Mouse (Mus musculus): ENCODE data around the gene Naa80. TPM values are rescaled to one million over a fixed set of nuclear protein-coding genes. Genes with fewer than 3 reads are reported as not detected.

Gene Naa80
- polyA plus RNA-seq, 1 experiment from 2014 or later, result 22.5 TPM

DNA sequence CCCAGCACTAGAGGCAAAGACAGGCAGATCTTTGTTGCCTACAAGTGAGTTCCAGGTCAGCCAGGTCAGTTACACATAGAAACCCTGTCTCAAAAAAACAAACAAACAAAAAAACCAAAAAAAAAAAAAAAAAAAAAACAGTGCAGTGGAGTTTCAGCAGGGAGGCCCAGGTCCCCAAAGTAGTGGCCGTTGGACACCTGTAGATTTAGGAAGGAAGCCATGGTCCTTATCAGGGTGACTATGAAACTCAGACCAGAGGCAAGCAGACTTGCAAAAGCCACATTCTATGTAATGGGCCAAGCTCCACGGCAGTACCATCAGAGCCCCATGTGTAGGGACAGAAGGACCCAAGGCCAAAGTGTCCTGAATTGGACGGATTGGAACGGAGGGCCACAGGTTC is 2.9 kb downstream of the Naa80 start:
- Histone ChIP-seq H3K27ac (peak overlapping the region; percentile 89), H3K27me3 (ENCODE audit: low read depth, poor library complexity, severe bottlenecking) (no peaks in the 10 kb centered on the region), H3K4me3 (peak overlapping the region; percentile 61), H3K36me3 (peaks cover 35% of the 10 kb centered on the region), H3K4me1 (peaks cover 57% of the 10 kb centered on the region), H3K9me3 (replicated peaks) (no peaks in the 10 kb centered on the region)
- WGBS, result 80% methylated on average over 4 of the region's 4 CpGs
- DNase-seq (ENCODE audit: low spot score), result no peak

DNA sequence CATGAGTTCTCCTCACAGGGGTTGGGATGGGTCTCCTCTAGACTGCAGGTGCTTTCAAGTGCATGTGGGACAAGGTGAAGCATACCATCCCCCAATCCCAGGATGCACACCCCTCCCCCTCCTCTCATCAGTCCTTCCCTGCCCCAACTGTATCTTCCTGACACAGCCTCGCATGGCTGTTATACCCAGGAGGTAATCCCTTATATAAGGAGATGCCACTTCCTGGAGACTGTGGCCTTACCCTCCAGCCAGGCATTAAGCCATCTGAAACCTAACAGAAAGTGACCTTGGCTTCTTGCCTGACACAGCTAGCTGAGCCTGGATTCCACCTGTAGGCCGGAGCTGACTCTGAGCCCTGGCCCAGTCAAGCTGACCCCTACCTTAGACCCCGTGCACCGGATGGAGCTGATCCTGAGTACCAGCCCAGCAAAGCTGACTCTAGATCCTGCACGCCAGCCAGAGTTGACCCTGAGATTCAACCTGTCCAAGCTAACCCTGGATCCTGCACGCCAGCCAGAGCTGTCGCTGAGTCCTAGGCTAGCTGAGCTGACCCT is 3.9 kb downstream of the Naa80 start:
- H3K27ac ChIP-seq, result no peak overlapping the region
- WGBS, result 91% methylated on average over 7 of the region's 7 CpGs
- DNase-seq (ENCODE audit: low spot score), result no peak
- H3K4me1 ChIP-seq, result peaks cover 48% of the 10 kb centered on the region
- H3K36me3 ChIP-seq, result peaks cover 35% of the 10 kb centered on the region
- no peaks in the 10 kb centered on the region for H3K9me3 ChIP-seq (replicated peaks)
- 0 out of 2 replicates have a peak overlapping the region, but pooled peaks have one; percentile 2 for H3K4me3 ChIP-seq
- no peaks in the 10 kb centered on the region for H3K27me3 ChIP-seq (ENCODE audit: low read depth, poor library complexity, severe bottlenecking)

DNA sequence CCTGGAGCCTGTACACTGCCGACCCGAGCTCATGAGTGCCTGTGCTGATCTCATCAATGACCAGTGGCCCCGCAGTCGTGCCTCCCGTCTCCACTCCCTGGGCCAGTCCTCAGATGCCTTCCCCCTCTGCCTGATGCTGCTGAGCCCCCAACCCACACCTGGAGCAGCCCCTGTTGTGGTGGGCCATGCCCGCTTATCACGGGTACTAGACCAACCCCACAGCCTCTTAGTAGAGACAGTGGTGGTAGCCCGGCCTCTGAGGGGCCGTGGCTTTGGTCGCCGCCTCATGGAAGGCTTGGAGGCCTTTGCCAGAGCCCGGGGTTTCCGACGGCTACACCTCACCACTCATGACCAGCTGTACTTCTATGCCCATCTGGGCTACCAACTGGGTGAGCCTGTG is 4.5 kb downstream of the Naa80 start:
- Histone ChIP-seq H3K27ac (no peak overlapping the region), H3K36me3 (peaks cover 33% of the 10 kb centered on the region), H3K4me3 (no peak overlapping the region), H3K27me3 (ENCODE audit: low read depth, poor library complexity, severe bottlenecking) (no peaks in the 10 kb centered on the region), H3K9me3 (replicated peaks) (no peaks in the 10 kb centered on the region), H3K4me1 (peaks cover 48% of the 10 kb centered on the region)
- no peak for DNase-seq (ENCODE audit: low spot score)
- 95% methylated on average over 14 of the region's 14 CpGs for WGBS

DNA sequence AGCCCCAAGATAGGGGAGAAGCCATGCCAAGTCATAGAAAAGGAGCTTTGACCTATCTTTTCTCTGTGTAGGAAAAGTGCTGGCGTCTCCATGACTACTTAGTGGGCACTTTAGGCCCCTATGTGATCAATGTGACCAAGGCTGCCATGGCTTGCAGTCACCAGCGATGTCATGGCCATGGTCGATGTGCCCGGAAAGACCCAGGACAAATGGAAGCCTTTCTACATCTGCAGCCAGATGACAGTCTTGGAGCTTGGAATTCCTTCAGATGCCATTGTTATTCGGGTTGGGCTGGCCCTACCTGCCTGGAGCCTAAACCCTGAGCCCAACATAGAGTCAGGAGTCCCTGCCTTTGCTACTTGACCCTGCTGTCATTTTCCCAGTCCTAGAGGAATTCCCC is 7.8 kb downstream of the Naa80 start:
- H3K27ac ChIP-seq, result peak overlapping the region; percentile 38; the same call in 1 of the 2 replicates
- DNase-seq (ENCODE audit: low spot score), result no peak
- H3K36me3 ChIP-seq, result peaks cover 49% of the 10 kb centered on the region
- H3K4me1 ChIP-seq, result peaks cover 30% of the 10 kb centered on the region
- no peaks in the 10 kb centered on the region for H3K27me3 ChIP-seq (ENCODE audit: low read depth, poor library complexity, severe bottlenecking)
- no peaks in the 10 kb centered on the region for H3K9me3 ChIP-seq (replicated peaks)
- WGBS, result 89% methylated on average over 5 of the region's 5 CpGs
- H3K4me3 ChIP-seq, result no peak overlapping the region

DNA sequence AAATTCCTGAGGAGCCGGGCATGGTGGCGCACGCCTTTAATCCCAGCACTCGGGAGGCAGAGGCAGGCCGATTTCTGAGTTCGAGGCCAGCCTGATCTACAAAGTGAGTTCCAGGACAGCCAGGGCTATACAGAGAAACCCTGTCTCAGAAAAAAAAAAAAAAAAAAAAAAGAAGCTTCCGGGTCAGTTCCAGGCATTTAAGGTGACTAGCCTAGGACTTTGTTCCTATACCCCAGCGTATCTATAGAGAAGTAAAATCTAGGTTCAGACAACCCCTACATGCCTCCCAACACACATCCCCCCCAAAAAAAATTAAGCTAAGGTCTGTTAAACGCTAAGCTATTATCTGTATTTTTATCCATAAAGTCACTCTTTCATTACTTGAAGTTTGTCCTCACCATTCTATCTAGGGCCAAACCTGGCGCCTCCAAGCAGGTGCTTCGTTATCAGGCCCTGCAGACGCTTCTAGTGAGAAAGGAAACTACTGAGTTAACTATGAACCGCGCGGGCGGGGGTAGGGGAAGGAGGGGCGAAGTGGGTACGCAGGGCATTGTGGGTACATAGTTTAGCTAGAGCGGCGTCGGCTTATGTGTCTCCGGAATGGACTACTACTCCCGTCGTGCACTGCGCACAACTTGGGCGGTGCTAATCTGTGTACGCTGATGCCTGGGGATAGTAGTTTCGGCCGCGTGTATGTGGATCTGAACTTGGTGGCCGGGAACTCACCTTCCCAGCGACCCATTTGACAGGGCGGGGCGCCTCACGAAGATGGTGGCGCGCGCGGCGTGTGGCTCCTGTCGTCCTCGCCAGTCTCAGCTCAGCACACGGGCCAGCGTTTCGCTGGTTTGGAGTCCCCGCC is 8.5 kb downstream of the Naa80 start, which contains the start of gene Ifrd2:
Gene Ifrd2 (plus strand): TSS at position 669 of the 859 bp plus-strand sequence.
- Histone ChIP-seq H3K27me3 (ENCODE audit: low read depth, poor library complexity, severe bottlenecking) (no peaks in the 10 kb centered on the region), H3K4me3 (peak within 1 kb of the TSS; percentile 70), H3K9me3 (replicated peaks) (no peaks in the 10 kb centered on the region), H3K36me3 (peaks cover 56% of the 10 kb centered on the region), H3K27ac (peak within 1 kb of the TSS; percentile 80), H3K4me1 (peaks cover 25% of the 10 kb centered on the region)
- WGBS, result 15% methylated on average over 46 of the region's 46 CpGs
- peak; percentile 91 for DNase-seq (ENCODE audit: low spot score)

DNA sequence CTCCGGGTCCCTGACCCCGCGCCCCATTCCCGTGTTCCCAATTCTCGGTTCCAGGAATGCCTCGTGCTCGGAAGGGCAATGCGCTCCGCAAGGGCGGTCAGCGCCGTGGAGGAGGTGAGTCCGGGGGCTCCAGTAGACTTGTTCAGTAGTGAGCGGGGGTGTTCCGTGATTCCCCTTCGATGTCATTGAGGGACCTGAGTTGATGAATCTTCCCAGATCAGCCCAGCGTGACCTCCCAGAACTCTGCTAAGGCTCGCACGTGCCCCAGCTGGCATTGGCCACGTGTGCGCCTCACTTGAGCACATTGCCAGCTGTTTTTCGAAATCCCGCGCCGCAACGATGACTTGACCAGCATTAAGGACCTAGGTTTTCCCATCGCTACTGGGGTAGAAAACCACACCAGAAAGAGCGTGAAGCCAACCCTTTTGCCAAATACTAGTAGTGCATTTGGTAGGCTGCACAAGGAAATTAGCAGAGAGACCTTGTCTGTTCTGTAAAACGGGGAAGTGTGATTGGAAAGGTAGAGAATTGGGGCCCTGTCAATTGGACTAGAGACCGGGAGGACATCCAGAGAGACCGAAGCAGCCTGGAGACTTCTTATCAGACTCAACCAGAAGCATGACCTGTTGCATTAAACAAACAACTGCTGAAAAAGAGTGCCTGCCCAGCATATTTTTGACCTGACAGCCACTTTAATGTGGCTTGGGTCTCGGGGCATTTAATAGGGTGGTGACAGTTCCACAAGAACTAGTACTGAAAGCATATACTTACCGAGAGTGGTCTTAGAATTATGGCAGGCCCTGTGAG is 9.3 kb downstream of the Naa80 start:
- Histone ChIP-seq H3K27me3 (ENCODE audit: low read depth, poor library complexity, severe bottlenecking) (no peaks in the 10 kb centered on the region), H3K9me3 (replicated peaks) (no peaks in the 10 kb centered on the region), H3K36me3 (peaks cover 59% of the 10 kb centered on the region), H3K4me1 (peaks cover 26% of the 10 kb centered on the region), H3K4me3 (peak overlapping the region; percentile 70), H3K27ac (peak overlapping the region; percentile 80)
- DNase-seq (ENCODE audit: low spot score), result no peak
- 5% methylated on average over 33 of the region's 33 CpGs for WGBS

DNA sequence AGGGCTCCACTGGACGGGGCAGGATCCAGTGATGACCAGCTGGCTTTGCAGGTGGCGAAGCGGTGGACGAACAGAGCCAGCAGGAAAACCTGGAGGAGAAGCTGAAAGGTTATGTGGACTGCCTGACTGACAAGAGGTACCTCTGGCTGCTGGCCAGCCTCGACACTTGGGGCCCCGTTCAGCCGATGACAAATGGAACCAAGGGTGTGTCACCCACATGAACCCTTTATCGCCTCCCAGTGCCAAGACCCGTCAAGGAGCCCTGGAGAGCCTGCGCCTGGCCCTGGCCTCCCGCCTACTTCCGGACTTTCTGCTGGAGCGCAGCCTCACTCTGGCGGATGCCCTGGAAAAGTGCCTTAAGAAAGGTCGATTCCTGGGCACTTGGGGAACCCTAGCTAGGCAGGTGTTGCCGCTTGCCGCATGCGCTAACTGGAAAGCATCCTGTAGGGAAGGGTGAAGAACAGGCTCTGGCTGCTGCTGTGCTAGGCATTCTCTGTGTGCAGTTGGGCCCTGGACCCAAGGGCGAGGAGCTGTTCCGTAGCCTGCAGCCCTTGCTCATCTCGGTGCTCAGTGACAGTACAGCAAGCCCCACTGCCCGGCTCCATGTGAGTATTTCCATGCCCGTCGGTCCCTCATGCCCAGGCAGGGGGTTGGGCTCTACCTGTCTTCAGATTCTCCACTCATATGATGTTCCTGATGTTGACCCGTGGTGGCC is 11.5 kb downstream of the Naa80 start:
- no peak overlapping the region for H3K27ac ChIP-seq
- peaks cover 62% of the 10 kb centered on the region for H3K36me3 ChIP-seq
- 89% methylated on average over 25 of the region's 25 CpGs for WGBS
- H3K9me3 ChIP-seq (replicated peaks), result no peaks in the 10 kb centered on the region
- peaks cover 39% of the 10 kb centered on the region for H3K4me1 ChIP-seq
- H3K4me3 ChIP-seq, result no peak overlapping the region
- no peaks in the 10 kb centered on the region for H3K27me3 ChIP-seq (ENCODE audit: low read depth, poor library complexity, severe bottlenecking)
- DNase-seq (ENCODE audit: low spot score), result no peak

DNA sequence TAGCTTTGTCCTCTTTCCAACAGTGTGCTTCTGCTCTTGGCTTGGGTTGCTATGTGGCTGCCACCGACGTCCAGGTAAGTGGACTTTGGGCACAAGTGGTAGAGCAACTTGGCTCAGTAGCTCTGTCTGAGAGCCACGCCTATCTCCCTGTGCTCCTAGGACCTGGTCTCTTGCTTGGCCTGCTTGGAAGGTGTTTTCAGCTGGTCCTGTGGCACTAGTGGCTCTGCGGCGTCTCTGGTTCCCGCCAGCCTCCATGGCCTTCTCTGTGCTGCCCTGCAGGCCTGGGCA is 12.0 kb downstream of the Naa80 start:
- Histone ChIP-seq H3K27me3 (ENCODE audit: low read depth, poor library complexity, severe bottlenecking) (no peaks in the 10 kb centered on the region), H3K27ac (no peak overlapping the region), H3K9me3 (replicated peaks) (no peaks in the 10 kb centered on the region), H3K36me3 (peaks cover 62% of the 10 kb centered on the region), H3K4me3 (no peak overlapping the region), H3K4me1 (peaks cover 39% of the 10 kb centered on the region)
- DNase-seq (ENCODE audit: low spot score), result no peak
- 98% methylated on average over 6 of the region's 6 CpGs for WGBS

DNA sequence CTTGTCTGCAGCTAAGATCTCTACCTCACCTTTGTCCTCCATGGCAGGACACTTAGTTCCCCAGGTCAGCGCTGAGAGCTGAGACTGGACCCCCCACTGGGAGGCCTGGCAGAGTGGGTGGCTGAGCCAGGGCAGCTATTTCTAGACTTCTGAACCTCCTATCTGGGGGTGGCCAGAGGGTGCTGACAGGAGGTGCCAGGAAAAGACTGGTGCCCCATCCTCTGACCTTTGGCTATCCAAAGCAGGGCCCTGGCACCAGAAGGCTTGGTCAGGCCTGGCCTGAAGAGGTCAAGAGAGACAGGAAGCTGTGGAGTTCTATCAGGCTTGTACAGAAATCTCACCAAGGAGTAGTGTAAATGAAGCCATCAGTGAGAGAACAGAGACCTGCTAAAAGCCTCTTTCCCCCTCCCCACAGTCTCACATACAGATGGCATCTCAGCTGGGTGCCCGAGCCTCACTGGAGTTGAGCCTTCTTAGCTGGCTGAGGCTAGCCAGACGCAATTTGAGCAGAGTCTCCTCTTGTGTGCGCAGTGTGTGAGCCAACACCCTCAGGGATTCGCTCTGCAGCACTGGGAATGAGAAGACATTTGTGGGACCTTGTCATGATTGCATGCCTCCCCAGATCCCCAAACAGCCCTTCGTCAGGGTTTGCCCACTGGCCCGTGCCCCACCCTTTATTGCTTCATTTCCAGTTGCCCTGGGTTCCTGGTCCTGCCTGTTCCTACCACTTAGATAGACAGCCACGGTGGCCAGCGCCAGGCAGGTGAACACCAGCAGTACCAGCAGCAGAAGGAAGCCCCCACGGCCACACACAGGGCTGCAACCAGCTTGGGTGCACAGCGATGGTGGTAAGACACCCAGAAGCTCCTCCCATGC is 14.7 kb downstream of the Naa80 start:
- peaks cover 27% of the 10 kb centered on the region for H3K4me1 ChIP-seq
- no peaks in the 10 kb centered on the region for H3K27me3 ChIP-seq (ENCODE audit: low read depth, poor library complexity, severe bottlenecking)
- peaks cover 65% of the 10 kb centered on the region for H3K36me3 ChIP-seq
- no peak overlapping the region for H3K4me3 ChIP-seq
- no peaks in the 10 kb centered on the region for H3K9me3 ChIP-seq (replicated peaks)
- no peak overlapping the region for H3K27ac ChIP-seq
- 77% methylated on average over 11 of the region's 11 CpGs for WGBS
- no peak for DNase-seq (ENCODE audit: low spot score)

DNA sequence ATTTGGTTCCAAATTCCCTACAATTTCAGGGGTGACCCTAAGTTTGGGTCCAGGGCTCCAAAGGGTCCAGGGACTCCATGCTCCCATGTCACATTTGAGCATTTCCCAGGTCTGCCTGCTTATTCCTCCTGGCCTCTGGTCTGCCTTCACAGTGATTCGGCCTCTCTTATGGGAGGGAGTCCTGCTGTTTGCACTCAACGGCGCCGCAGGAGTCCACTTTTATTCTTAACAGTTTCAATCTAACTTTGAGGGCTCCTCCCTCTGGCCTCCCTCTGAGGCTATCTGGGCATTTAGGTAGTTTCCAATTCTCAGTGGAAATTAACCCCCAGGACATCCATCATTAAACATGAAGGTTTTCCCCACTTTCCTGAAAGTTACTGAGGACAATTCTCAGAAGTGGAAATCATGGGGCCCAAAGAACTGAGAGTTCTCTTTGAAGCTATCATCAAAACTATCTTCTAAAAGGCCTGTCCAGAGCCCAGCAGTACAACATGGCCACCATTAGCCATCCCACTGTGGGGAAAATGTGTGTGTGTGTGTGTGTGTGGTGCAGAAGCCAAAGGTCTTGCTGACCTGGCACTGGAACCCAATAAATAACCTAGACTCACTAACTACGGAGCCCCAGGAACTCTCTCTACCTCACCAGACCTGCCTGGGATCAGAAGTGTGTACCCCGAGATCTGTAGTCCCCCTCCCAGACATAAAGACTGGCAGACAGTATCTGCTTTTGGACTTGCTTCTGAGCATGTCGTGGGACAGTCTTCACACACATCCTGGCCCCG is 15.8 kb downstream of the Naa80 start:
- 82% methylated on average over 8 of the region's 8 CpGs for WGBS
- peaks cover 59% of the 10 kb centered on the region for H3K36me3 ChIP-seq
- no peak overlapping the region for H3K27ac ChIP-seq
- H3K4me1 ChIP-seq, result peaks cover 18% of the 10 kb centered on the region
- DNase-seq (ENCODE audit: low spot score), result no peak
- no peaks in the 10 kb centered on the region for H3K9me3 ChIP-seq (replicated peaks)
- peaks cover 5% of the 10 kb centered on the region; the same call in 1 of the 2 replicates for H3K27me3 ChIP-seq (ENCODE audit: low read depth, poor library complexity, severe bottlenecking)
- H3K4me3 ChIP-seq, result no peak overlapping the region

Measured in limb, embryonic 10.5 days (tissue).